Mouse (Mus musculus) embryonic facial prominence, embryonic 11.5 days (tissue): ENCODE results near the gene Rps8. TPM values are rescaled to one million over a fixed set of nuclear protein-coding genes. Genes with fewer than 3 reads are reported as not detected.
"Not testable (repeated sequence)": the region's sequence is repeated elsewhere in the genome, so short reads cannot be mapped to it uniquely, and the experiment has no call there.

ENCODE experiments used
- ATAC-seq: fragments of 200-750 bp; cut with Nextera tagmentation; replicated peaks from 2 replicates; pipeline ENCODE4 v1.8.0; 2017; ENCODE audit warnings: low read depth; ENCODE audit not compliant: insufficient number of reproducible peaks, low FRiP score, low TSS enrichment
- DNase-seq: peaks from one replicate; pipeline ENCODE4 v3.0.0-alpha.2; 2015; ENCODE audit warnings: low spot score
- H3K27ac ChIP-seq: fragments of 300-500 bp; sonication (generic); replicated peaks from 2 replicates; pipeline ENCODE4 v1.5.1; 2014; ENCODE audit warnings: mild to moderate bottlenecking, low read depth, low read length, control low read depth
- H3K27me3 ChIP-seq: fragments of 300-500 bp; sonication (generic); 2 replicates; pipeline ENCODE4 v1.6.1; 2014; ENCODE audit warnings: mild to moderate bottlenecking, low read length, moderate library complexity, mixed read lengths; ENCODE audit not compliant: control insufficient read depth, insufficient read depth
- H3K36me3 ChIP-seq: fragments of 300-500 bp; sonication (generic); replicated peaks from 2 replicates; pipeline ENCODE4 v1.6.1; 2014; ENCODE audit warnings: low read depth, mild to moderate bottlenecking, low read length, moderate library complexity, mixed read lengths; ENCODE audit not compliant: control insufficient read depth, insufficient read depth
- H3K4me1 ChIP-seq: fragments of 300-500 bp; sonication (generic); 2 replicates; pipeline ENCODE4 v1.6.1; 2014; ENCODE audit warnings: low read length, mixed read lengths; ENCODE audit not compliant: control insufficient read depth, insufficient read depth
- H3K4me2 ChIP-seq: fragments of 300-500 bp; sonication (generic); 2 replicates; pipeline ENCODE4 v1.6.1; 2014; ENCODE audit warnings: low read depth, mild to moderate bottlenecking, control low read depth, low read length, moderate library complexity
- H3K4me3 ChIP-seq: fragments of 300-500 bp; sonication (generic); 2 replicates; pipeline ENCODE4 v1.5.1; 2014; ENCODE audit warnings: low read depth, low read length, control low read depth
- H3K9ac ChIP-seq: fragments of 300-500 bp; sonication (generic); replicated peaks from 2 replicates; pipeline ENCODE4 v1.6.1; 2014; ENCODE audit warnings: mild to moderate bottlenecking, control low read depth, low read length
- H3K9me3 ChIP-seq: fragments of 300-500 bp; sonication (generic); replicated peaks from 2 replicates; pipeline ENCODE4 v1.6.1; 2016; ENCODE audit warnings: mild to moderate bottlenecking, low read length, inconsistent platforms, mixed read lengths; ENCODE audit not compliant: control insufficient read depth
- WGBS: fragments of 180-500 bp; shearing (Covaris S2); extraction: QIAGEN DNeasy Blood & Tissue Kit; methylation state at CpG from one replicate; pipeline ENCODE4 v1.1.7; 2014; 5-methylcytosine and 5-hydroxymethylcytosine counted together
- polyA plus RNA-seq: library from polyadenylated mRNA; unstranded; fragments of >200 nt; fragmentation: Nextera tagmentation; extraction: Ambion mirVana; gene quantifications from 2 replicates; pipeline ENCODE4 v1.2.1, GENCODE M21; 2014

Rps8 gene
- polyA plus RNA-seq, 1 experiment from 2014 or later: 963 TPM

GRCm38 (mm10) chr4:117188969-117189368, 32.9 kb upstream of the Rps8 start:
- peak overlapping the region; percentile 35 for H3K9ac ChIP-seq

GRCm38 (mm10) chr4:117182759-117183096, 26.7 kb upstream of the Rps8 start:
- not testable (repeated sequence) for H3K27me3 ChIP-seq, H3K36me3 ChIP-seq, H3K27ac ChIP-seq, H3K9me3 ChIP-seq, H3K4me1 ChIP-seq
- peak; percentile 15 for DNase-seq
- Histone ChIP-seq H3K4me2 (peak overlapping the region; percentile 71), H3K9ac (peak overlapping the region; percentile 62), H3K4me3 (peak overlapping the region; percentile 73)
- 16% methylated on average over 9 of the region's 9 CpGs for WGBS
- peak; percentile 26; the same call in 1 of the 2 replicates for ATAC-seq

More at GRCm38 (mm10) chr4:117188969-117189368, 32.9 kb upstream of the Rps8 start:
- Histone ChIP-seq H3K27ac (no peak overlapping the region), H3K36me3 (no peaks in the 10 kb centered on the region), H3K4me3 (peak overlapping the region; percentile 20; the same call in 1 of the 2 replicates), H3K4me2 (no peak overlapping the region), H3K27me3 (no peaks in the 10 kb centered on the region), H3K4me1 (no peaks in the 10 kb centered on the region), H3K9me3 (no peaks in the 10 kb centered on the region)
- DNase-seq (no peak), ATAC-seq (no peak)
- 58% methylated on average over 3 of the region's 3 CpGs for WGBS

GRCm38 (mm10) chr4:117181863-117182758, 26.1 kb upstream of the Rps8 start, which contains the start of gene Kif2c:
Kif2c (minus strand) TSS chr4:117182639.
- DNase-seq (peak; percentile 96), ATAC-seq (peak; percentile 95)
- H3K9ac ChIP-seq: peak within 1 kb of the TSS; percentile 76
- H3K9me3 ChIP-seq: no peaks in the 10 kb centered on the region
- H3K4me2 ChIP-seq: peak within 1 kb of the TSS; percentile 71
- 2% methylated on average over 42 of the region's 42 CpGs for WGBS
- peak within 1 kb of the TSS; percentile 73 for H3K4me3 ChIP-seq
- H3K4me1 ChIP-seq: no peaks in the 10 kb centered on the region; the same call in 1 of the 2 replicates
- H3K27ac ChIP-seq: peak within 1 kb of the TSS; percentile 43
- H3K27me3 ChIP-seq: no peaks in the 10 kb centered on the region
- H3K36me3 ChIP-seq: peaks cover 7% of the 10 kb centered on the region

GRCm38 (mm10) chr4:117169936-117170335, 13.9 kb upstream of the Rps8 start:
- H3K9me3 ChIP-seq: no peaks in the 10 kb centered on the region
- no peak overlapping the region for H3K4me2 ChIP-seq
- no peak overlapping the region for H3K9ac ChIP-seq
- H3K36me3 ChIP-seq: peaks cover 15% of the 10 kb centered on the region
- no peak overlapping the region for H3K27ac ChIP-seq
- no peak for DNase-seq
- H3K4me1 ChIP-seq: no peaks in the 10 kb centered on the region
- no peak overlapping the region for H3K4me3 ChIP-seq
- no peak for ATAC-seq
- WGBS: 91% methylated on average over 5 of the region's 5 CpGs
- no peaks in the 10 kb centered on the region for H3K27me3 ChIP-seq

GRCm38 (mm10) chr4:117161183-117161582, 5.1 kb upstream of the Rps8 start:
- Histone ChIP-seq H3K27ac (no peak overlapping the region), H3K4me3 (no peak overlapping the region), H3K9ac (no peak overlapping the region), H3K27me3 (no peaks in the 10 kb centered on the region), H3K9me3 (no peaks in the 10 kb centered on the region), H3K4me2 (no peak overlapping the region), H3K36me3 (peaks cover 15% of the 10 kb centered on the region), H3K4me1 (no peaks in the 10 kb centered on the region)
- ATAC-seq (no peak), DNase-seq (no peak)
- 82% methylated on average over 4 of the region's 4 CpGs for WGBS

GRCm38 (mm10) chr4:117159666-117160065, 3.6 kb upstream of the Rps8 start:
- no peak overlapping the region for H3K27ac ChIP-seq
- peaks cover 15% of the 10 kb centered on the region for H3K36me3 ChIP-seq
- H3K4me3 ChIP-seq: no peak overlapping the region
- H3K4me2 ChIP-seq: no peak overlapping the region
- ATAC-seq (no peak), DNase-seq (no peak)
- 83% methylated on average over 10 of the region's 10 CpGs for whole genome bisulfite sequencing
- H3K27me3 ChIP-seq: no peaks in the 10 kb centered on the region
- H3K9ac ChIP-seq: no peak overlapping the region
- H3K9me3 ChIP-seq: no peaks in the 10 kb centered on the region
- no peaks in the 10 kb centered on the region for H3K4me1 ChIP-seq

GRCm38 (mm10) chr4:117156372-117156771, 329 bp upstream of the Rps8 start:
- H3K4me3 ChIP-seq: peak overlapping the region; percentile 98; the same call in 1 of the 2 replicates
- H3K9ac ChIP-seq: no peak overlapping the region
- ATAC-seq: no peak
- H3K9me3 ChIP-seq: no peaks in the 10 kb centered on the region
- H3K36me3 ChIP-seq: peaks cover 18% of the 10 kb centered on the region
- no peaks in the 10 kb centered on the region; the same call in 1 of the 2 replicates for H3K4me1 ChIP-seq
- no peak overlapping the region; the same call in 1 of the 2 replicates for H3K4me2 ChIP-seq
- DNase-seq: no peak
- H3K27ac ChIP-seq: no peak overlapping the region
- no peaks in the 10 kb centered on the region for H3K27me3 ChIP-seq
- 35% methylated on average over 6 of the region's 6 CpGs for WGBS
